Mouse (Mus musculus): ENCODE data around the gene Gpr176. TPM values are rescaled to one million over a fixed set of nuclear protein-coding genes. Genes with fewer than 3 reads are reported as not detected.
"Not testable (repeated sequence)": the region's sequence is repeated elsewhere in the genome, so short reads cannot be mapped to it uniquely, and the experiment has no call there.

Gene Gpr176
- total RNA-seq, 2 experiments from 2014 or later: 0.76 to 1.1 TPM

DNA sequence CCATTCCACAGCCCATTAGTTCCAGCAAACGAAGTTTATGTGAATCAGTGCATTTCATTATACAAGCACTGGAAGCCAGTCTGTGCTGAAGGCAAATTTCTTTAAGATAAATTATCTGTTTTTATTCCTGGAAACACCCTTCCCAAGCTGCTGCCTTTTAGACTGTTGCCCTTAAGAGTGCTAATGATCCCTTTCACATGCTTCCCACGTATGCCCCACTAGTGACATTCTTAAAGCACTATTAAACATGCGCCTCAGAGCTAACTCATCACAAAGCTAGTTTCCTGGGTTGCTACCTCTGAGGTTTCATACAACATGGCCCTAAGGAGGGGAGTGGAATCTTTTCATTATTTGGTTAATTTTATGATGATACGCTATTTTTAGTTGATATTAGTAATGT, 74.6 kb downstream of the Gpr176 start:
- no peak for DNase-seq

DNA sequence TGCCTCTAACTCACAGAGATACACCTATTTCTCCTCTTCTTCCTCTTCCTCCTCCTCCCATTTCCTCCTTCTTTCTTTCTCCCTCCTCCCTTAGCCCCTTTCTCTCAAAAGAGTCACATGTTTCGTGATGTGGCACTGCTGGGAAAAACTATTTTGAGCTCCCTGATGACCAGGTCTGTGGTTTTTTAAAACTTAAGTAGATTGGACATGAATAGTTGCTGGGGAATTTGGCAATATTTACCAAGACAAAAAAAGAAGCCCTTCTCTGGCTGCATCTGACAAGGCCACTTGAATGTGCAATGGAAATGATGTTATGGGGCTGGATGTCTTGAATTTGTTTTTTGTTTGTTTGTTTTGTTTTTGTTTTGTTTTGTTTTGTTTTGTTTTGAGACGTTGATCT, 75.3 kb downstream of the Gpr176 start:
- DNase-seq: no peak

DNA sequence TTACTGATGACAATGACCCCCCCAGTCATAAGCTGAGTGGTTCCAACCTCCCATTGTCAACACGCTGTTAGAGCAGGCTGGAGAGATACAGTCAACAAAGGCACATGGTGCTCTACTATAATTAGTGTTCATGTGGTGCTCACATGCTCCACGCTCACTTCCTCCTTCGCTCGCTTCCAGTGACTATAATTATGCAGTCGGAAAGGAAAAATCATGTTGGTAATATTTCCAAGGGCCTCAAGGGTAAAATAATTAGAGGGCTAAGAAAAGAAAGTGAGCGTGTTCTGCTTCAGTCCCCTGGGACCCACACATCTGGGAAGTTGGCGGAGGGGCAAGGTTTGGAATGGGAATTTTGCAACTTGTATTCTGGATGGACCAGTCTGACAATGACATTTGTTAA, 77.7 kb downstream of the Gpr176 start:
- DNase-seq: peak; percentile 14

DNA sequence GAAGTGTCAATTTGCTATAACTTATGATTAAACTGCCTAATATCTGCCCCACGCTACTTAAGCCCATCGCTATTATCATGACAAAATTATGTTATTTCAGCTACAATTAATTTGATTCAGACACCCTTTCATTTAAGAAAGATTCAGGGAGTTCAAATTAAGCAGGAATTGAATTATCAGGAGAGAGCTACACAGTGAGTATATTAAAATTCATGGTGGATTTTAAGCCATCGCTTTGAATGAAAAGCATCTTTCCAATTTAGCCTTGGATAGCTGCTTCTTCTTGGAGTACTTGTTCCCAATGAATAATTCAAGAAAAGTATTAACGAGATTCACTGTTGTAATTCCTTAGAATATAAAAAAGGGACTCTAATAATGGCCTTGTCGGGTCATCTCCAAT, 79.6 kb downstream of the Gpr176 start:
- DNase-seq: no peak

DNA sequence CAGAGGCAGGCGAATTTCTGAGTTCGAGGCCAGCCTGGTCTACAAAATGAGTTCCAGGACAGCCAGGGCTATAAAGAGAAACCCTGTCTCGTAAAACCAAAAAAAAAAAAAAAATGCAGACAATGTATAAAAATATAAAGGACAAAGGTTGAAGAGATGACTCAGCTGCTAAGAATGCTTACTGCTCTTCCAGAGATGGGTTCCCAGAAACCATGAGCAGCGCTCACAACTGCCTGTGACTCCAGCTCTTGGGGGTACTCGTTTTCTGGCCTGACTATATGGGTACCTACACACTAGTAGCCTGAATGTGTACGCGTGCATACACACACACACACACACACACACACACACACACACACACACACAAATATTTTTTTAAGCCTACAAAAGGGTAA, 84.2 kb downstream of the Gpr176 start:
- DNase-seq: not testable (repeated sequence)

DNA sequence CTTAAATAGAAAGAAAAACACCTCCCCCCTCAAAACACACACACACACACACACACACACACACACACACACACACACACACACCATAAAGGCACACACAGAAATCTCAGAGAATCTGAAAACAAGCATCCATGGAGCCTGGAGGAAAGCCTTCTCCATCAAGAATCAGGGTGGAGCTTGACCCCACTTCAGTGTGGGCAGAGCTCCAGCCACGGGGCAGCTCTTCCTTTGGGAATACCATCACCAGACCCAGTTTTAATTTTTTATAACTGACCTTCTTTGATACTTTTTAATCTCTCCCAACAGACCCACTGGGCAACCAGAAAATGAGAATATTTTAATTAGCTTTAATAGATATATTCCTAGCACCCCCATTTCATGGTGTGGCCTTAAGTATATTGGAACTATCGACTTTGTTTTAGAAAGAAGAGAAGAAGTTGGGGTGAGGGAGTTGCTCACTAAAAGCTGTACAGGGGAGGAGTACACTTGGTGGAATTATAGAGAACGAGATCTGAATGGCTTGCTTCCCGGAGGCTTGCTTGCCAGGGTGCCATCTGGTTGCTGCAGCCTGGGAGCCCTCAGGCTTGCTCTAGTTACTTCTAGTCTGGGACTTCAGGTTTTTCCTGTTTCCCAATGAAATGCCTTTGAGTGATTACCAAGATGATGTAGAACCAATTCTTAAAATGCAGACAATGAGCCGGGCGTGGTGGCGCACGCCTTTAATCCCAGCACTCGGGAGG, 84.7 kb downstream of the Gpr176 start:
- no peak for DNase-seq

DNA sequence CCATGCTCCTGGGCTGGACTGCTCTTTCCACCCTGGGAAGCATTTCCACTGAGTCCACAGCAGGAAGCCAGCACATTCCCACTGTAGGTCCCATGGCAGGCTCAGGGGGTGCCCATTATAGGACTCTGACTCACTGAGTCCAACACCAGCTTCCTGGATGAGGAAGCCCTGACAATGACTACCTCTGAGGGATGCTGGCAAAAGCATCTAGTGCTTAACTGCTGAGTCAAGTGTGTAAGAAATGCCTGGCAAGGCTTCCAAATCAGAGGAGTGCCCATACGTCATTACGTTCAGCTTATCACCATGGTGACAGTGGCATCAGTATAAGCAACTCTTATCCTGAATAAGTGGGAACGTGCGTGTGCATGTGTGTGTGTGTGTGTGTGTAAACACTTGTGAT, 85.5 kb downstream of the Gpr176 start:
- DNase-seq: no peak

DNA sequence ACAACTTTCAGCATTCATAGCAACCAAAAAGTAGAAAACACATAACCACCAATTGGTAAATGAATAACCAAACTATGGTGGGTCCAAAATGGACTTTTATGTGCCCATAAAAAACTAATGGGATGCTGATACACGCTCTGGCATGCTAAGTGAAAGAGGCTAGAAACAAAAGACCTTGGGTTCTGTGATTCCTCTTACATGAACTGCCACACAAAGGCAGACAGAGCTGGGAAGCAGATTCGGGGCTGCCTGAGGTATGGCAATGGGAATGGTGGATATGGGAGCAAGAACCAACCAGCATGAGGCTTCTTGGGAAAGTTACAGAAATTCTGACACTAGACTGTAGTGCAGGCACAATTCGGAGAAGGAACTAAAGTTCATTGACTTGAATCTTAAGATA, 90.8 kb downstream of the Gpr176 start:
- DNase-seq: no peak

DNA sequence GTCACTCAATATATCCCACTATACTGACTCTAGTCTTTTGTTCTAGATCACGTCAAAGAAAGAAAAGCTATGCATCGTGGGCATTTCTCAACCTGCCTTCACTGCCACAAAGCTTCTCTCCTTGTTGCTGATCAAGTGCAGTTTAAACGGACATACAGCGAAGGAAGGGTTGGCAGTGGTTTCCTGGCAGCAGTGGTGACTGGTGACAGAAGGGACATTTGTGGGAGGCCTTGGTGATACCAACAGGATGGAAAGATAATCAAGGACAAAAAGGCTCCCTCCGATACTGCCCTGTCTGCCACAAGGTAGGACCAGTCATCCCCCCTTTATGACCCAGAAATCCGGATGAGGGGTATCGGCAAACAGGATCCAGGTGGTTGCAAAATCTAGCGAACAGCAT, 95.0 kb downstream of the Gpr176 start:
- DNase-seq: no peak

DNA sequence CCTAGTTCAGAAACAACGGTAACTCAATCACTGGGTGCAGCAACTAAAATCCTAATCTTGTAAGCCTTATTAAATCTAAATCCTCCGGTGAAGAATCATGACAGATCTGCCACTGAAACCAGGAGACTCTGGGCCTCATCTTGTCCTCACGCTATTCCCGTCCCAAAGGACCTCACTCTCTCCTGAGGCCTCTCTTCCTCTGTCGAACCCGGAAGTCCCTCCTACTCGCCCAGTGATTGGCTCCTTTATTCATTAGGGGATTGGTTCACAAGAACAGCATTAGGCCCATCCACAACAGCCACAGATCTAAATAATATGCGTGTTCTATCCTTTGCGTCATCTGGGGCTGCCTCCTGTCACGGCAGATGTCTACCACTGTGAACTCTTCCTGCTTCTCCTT, 101.6 kb downstream of the Gpr176 start:
- DNase-seq: no peak

DNA sequence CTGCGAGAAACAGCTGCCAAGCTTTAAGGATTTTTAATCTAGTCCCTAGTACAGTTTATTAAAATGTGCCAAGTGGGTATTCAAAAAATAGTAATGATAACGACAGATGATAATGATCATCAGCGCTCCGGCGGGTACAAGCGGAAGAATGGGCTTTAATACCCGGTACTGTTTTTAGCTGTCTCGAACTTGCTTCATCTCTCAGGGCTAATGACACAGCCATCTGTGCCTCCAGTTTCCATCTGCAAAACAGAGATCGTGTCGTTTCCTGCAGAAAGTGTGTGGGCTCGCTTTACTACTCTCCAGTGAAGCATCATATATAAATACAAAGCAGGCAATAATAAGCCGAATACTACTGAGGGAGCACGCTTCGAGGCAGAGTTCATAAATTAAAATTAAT, 103.0 kb downstream of the Gpr176 start:
- DNase-seq: no peak

DNA sequence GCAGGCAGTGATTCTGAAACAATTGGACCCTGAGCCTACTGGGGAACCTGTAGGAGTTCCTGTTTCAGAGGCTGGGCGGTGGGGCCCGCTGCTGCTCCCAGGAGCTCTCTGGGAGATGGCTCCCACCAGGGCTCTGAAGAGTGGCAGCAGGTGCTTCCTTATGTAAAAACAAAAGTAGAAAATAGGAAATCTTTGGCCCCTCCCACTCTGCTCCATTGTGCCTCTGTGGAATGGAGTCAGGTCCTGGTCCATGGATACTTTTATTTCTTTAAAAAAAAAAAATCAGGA, 109.4 kb downstream of the Gpr176 start:
- DNase-seq: no peak

DNA sequence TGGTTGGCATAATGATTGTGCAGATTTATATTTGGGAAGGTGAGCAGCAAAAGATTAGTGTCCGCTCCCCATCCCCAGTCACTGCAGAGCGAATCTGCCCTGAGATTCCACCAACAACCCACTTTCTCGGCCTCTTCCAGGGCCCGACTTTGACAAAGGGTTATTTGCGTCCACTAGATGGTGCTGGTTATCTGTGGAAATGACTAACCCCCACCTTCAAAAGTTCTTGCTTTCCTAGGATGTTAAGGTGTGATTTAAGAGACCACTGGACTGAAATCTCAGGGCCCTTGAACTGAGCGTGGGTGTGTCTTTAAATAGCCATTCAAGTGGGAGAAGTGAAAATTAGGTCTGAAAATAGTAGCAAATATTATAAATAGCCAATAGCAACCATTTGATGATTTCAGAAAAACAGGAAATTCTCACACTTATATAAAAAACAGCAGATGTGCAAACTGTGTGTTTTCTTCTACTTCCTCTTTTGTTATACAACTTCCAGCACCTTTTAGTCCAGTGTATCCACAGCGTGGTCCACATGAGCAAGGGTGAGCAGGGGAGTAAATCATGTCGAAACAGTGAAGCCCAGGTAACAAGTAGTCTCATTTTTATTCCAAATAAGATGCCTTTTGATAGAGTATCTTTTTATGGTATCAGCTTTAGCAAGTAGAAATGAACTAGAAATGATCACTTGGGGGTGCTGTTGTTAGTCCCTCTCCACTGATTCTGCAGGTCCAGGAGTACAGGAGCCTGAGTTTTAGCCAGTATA, 109.9 kb downstream of the Gpr176 start:
- DNase-seq: peak; percentile 57

DNA sequence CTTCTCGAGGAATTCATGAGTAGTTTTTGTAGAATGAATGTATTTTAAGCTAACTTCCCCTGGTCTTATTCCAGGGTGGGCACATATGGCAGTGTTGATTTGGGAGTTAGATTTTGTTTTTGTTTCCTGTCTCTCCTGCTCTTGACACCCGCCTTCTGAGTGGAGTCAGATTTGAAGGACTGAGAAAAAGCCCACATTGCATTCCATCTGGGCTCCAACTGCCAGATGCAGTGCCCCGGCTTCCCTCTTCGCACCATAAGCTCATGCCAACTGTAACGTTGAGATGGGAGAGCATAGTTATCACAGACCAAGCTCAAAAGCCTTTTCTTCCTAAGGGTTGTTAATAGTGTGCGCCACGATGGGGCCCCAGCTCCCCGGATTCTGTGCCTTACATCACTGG, 110.5 kb downstream of the Gpr176 start:
- DNase-seq: no peak

DNA sequence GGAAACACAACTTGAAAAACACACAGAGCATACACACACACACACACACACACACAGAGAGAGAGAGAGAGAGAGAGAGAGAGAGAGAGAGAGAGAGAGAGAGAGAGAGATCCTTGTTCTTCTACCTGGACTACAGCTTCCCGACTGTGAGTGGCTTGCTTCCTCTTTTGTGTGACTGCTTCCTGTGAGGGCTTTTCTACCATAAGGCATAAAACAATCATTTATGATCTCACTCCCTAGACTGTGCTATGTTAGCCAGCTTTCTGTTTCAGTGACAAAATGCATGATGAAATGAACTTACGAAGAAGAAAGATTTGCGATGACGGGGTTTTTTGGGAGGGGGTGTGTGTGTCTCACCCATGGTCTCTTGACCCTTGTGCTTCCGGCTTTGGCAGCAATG, 113.5 kb downstream of the Gpr176 start:
- no peak for DNase-seq

DNA sequence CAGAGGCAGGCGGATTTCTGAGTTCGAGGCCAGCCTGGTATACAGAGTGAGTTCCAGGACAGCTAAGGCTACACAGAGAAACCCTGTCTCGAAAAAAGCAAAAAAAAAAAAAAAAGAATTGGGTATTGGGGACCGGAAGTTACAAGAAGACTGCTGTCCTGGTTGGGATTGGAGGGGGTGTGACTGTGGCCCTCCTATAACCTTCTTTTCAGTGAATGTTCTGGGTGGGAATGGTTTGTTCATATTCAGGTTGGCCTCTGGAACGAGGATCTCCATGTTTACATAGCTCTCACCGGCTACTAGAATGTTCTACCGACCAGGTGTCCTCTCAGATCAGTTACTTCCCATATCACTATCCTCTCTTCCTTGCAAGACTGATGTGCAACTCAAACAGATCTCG, 116.1 kb downstream of the Gpr176 start:
- DNase-seq: no peak

DNA sequence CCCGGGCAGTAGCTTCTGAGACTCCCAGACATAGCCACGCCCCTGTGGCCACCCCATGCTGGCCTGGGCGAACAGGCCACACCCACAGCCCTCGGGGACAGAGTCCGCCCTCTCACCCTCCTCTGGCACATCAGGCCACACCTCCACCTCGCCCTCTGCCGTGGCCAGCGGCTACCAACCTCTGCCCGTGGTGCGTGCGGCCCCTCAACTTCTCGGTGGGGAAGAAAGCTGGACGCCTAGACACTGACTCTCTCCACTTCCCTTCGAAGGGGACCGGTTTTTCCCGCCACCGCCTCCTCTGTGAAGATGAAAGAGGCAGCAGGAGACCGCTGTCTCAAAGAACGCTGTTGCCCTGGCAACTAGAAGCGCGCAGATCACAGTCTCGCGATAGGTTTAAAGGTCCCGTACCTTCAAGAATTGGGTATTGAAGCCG, 116.6 kb downstream of the Gpr176 start, which contains the start of gene Fsip1:
Gene Fsip1 (minus strand): TSS at position 346 of the 433 bp plus-strand sequence.
- peak; percentile 67 for DNase-seq

DNA sequence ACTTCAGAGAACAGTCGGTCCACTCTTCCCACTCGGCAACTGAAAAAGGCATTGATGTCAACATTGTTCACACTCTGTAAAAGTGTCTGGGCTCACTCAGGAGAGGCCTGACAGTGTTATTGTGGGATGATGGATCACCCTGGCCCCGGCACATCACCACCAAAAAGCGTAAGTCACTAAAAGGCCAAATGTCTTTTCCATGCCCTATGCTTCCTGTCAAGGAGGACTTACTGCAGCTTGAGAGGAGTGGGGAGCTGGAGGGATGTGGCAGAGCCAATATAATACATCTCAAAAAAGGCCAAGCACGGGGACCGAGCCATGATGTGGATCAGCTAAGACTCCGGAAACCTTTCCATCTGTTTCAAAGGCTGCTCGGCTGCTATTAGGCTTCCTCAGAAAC, 118.7 kb downstream of the Gpr176 start:
- DNase-seq: no peak

DNA sequence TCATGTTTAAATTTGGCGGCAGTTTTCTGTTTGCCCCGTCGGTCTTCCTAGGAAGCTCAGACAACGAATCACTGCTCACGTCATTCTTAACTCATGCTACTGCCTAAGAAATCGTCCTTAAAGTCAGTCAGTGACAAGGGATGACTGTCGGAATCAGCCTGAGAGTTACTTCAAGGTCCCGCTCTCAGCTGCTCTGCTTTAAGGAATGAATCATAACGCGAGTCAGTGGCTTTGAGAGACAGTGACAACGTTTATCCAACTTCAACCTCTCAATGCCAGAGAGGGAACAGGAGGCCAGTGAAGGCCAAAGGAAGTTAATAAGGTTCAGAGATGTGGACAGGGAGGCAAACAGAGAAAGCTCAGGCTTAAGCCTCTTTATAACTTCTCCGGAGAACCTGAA, 124.3 kb downstream of the Gpr176 start:
- no peak for DNase-seq

DNA sequence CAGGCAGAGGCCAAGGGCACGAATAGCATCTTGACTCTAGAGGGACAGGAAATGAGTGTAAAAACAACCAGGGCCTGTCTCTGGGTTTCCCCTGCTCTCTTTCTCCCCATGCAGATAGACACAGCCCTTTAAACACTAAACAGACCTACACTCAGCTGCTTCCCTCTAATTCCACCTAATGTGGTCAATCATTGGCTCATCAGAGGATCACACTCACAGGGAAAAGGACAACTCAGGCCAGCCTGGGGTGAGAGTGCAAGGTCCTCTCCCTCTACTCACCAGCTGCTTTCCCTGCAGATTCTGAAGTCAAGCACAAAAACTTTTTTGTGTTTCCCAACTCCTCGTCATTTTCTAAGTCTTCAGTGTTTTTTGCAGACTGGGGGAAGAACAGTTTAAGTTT, 125.2 kb downstream of the Gpr176 start:
- DNase-seq: no peak

DNA sequence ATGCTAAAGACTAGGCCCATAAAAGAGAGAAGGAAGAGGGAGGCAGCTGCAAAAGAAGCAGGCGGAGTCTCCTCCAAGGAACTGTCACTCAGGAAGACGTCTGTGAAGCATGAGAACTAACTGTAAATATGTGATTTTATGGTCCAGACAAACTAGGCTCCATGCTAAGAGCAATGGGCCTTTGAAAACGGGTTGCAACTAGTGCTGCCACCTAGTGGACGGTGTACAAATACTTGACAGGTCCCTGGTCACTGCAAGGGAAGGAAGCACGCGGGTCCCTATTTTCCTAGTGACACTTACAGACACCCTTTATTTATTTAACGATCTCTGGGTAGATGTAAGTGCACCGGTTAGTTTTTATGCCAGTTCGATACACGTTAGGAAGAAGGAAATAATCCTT, 127.3 kb downstream of the Gpr176 start:
- peak; percentile 85 for DNase-seq

DNA sequence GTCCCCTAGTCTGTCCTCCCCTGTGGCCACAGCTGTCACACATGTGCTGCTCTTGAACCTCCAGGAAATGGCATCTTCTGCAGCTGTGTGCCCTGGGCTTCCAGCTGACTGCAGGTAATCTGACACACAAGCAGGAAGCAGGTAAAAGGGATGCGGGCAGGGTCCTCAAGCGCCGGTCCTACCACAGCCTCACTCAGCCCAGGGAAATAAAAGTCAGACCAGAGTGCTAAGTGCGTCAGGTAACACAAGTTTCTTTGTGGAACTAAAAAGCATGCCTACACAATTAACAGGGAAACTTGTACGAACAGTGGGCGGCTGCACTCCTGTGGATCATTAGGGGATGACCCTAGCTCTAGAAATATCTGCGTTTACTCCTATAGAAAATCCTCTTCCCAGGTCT, 137.0 kb downstream of the Gpr176 start:
- no peak for DNase-seq

DNA sequence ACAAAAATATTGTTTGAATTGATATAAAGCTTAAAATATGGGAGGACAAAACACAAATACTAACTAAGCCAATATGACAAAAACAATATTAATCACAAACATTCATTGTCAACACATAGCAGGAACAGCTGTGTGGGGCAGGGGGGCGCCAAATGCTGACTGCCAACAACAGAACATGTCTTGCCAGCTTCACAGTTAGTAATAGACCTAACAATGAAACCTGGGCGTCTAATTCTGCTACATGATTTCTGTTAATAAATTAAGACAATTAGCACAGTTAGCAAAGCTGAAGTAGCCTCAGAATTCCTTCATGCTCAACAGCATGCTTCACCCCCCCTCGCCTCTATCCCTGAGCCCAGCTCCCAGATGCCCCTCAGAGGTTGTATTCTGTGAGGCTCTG, 137.6 kb downstream of the Gpr176 start:
- DNase-seq: no peak

DNA sequence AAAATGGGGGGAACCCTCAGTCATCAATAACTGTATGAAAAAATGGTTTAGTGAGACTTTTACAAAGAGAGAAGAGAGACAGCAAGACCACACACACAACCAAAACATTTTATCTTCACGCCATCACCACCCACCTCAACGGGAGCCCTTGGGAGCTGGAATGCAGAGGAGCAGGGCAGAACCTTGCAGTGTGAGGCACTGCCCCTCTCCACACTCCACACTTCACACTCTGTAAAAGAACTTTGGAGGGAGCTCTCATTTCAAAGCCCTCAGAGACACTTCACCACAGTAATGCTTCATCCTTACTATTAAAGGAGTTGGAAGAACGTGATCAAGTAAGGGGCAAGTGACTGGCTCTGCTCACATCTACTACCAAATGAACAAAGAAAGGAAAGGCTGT, 142.7 kb downstream of the Gpr176 start:
- DNase-seq: no peak

All from heart, postnatal 4 days (tissue).